Mouse (Mus musculus) myocyte (in vitro differentiated cells): ENCODE measurements at regions not wholly inside any gene's neighbourhood (a gene's known extent, or its start where the extent isn't known, plus 50 kb on each side); places are given as distances from the start of the nearest gene placed in this dataset.
A peak's percentile ranks its signal among the peaks of the same experiment; 100 is the strongest.

Source experiments
- H3K27me3 ChIP-seq: one replicate; pipeline ENCODE4 v1.6.1; 2011; ENCODE audit not compliant: control insufficient read depth, insufficient read depth, insufficient read length
- H3K36me3 ChIP-seq: one replicate; pipeline ENCODE4 v1.6.1; 2011; ENCODE audit not compliant: control insufficient read depth, insufficient read depth
- H3K4me2 ChIP-seq: one replicate; pipeline ENCODE4 v1.6.1; 2011; ENCODE audit warnings: low read depth, control low read depth
- H3K4me3 ChIP-seq: one replicate; pipeline ENCODE4 v1.5.1; 2011; ENCODE audit warnings: mild to moderate bottlenecking, control low read depth, moderate library complexity
- H3K79me2 ChIP-seq: one replicate; pipeline ENCODE4 v1.6.1; 2011; ENCODE audit not compliant: control insufficient read depth, insufficient read depth
- H3ac ChIP-seq: one replicate; pipeline ENCODE4 v1.6.1; 2011; ENCODE audit not compliant: control insufficient read depth, insufficient read length
- CEBPB ChIP-seq: IDR thresholded peaks from 2 replicates; pipeline ENCODE4 v1.6.1; 2011; ENCODE audit warnings: mild to moderate bottlenecking, moderate library complexity; ENCODE audit not compliant: poor library complexity, insufficient read depth, severe bottlenecking
- E2F4 ChIP-seq: IDR thresholded peaks from one replicate; pipeline ENCODE4 v1.6.1; 2011; ENCODE audit warnings: mild to moderate bottlenecking, control low read depth, moderate library complexity; ENCODE audit not compliant: insufficient read depth
- MAX ChIP-seq: IDR thresholded peaks from one replicate; pipeline ENCODE4 v1.6.1; 2011; ENCODE audit warnings: low read depth, mild to moderate bottlenecking, control low read depth
- MYOD1 ChIP-seq, 3 experiments: IDR thresholded peaks; one replicate each; pipeline ENCODE4 v1.6.1; 2011; ENCODE audit warnings: control low read depth in 2 of 3, low read depth in 2 of 3, mild to moderate bottlenecking in 2 of 3, moderate library complexity in 1 of 3; ENCODE audit not compliant: insufficient read length in 2 of 3, control insufficient read depth in 1 of 3
- MYOG ChIP-seq, 3 experiments: IDR thresholded peaks; one replicate each; pipeline ENCODE4 v1.6.1; 2011; ENCODE audit warnings: control low read depth in 2 of 3, low read depth in 2 of 3, mild to moderate bottlenecking in 2 of 3; ENCODE audit not compliant: insufficient read length in 2 of 3, control insufficient read depth in 1 of 3, insufficient read depth in 1 of 3
- POLR2A ChIP-seq: IDR thresholded peaks from one replicate; pipeline ENCODE4 v1.6.1; 2011; ENCODE audit warnings: low read depth, mild to moderate bottlenecking, control low read depth, moderate library complexity; ENCODE audit not compliant: insufficient read length
- POLR2AphosphoS2 ChIP-seq: IDR thresholded peaks from one replicate; pipeline ENCODE4 v1.6.1; 2011; ENCODE audit warnings: low read depth, control low read depth; ENCODE audit not compliant: insufficient read length
- REST ChIP-seq: IDR thresholded peaks from one replicate; pipeline ENCODE4 v1.6.1; 2011; ENCODE audit warnings: mild to moderate bottlenecking, control low read depth, moderate library complexity; ENCODE audit not compliant: insufficient read depth, insufficient read length
- SRF ChIP-seq: IDR thresholded peaks from one replicate; pipeline ENCODE4 v1.6.1; 2011; ENCODE audit warnings: low read depth; ENCODE audit not compliant: control insufficient read depth, insufficient read length
- TCF12 ChIP-seq: IDR thresholded peaks from one replicate; pipeline ENCODE4 v1.6.1; 2011; ENCODE audit warnings: mild to moderate bottlenecking, control low read depth; ENCODE audit not compliant: poor library complexity, insufficient read depth, severe bottlenecking
- TCF3 ChIP-seq: IDR thresholded peaks from one replicate; pipeline ENCODE4 v1.6.1; 2011; ENCODE audit warnings: low read depth, control low read depth; ENCODE audit not compliant: insufficient read length
- USF1 ChIP-seq: IDR thresholded peaks from one replicate; pipeline ENCODE4 v1.6.1; 2011; ENCODE audit warnings: low read depth, mild to moderate bottlenecking, control low read depth, moderate library complexity

- H3K4me2 ChIP-seq, result no peak overlapping the region
- H3K27me3 ChIP-seq, result no peaks in the 10 kb centered on the region
- TF ChIP-seq MYOG (IDR thresholded peaks at IDR 0.05; ENCODE audit: control insufficient read depth in 1 of 3, insufficient read depth in 1 of 3, insufficient read length in 2 of 3, low read depth in 2 of 3), result peak; percentile 34 to 80 (median 55)
- peak; percentile 60 for TF ChIP-seq TCF12
- TF ChIP-seq MYOD1 (IDR thresholded peaks at IDR 0.05; ENCODE audit: control insufficient read depth in 1 of 3, insufficient read length in 2 of 3, low read depth in 2 of 3), result peak; percentile 68 to 83 (median 79)
- no peak for TF ChIP-seq POLR2AphosphoS2
- peak; percentile 13 for TF ChIP-seq TCF3
Measured at GRCm38 (mm10) chr16:80502559-80502958, 697.9 kb upstream of the Ncam2 start.

GRCm38 (mm10) chr16:80503276-80503675, 697.2 kb upstream of the Ncam2 start:
- Histone ChIP-seq H3K4me2 (no peak overlapping the region), H3ac (no peak overlapping the region), H3K36me3 (no peaks in the 10 kb centered on the region), H3K27me3 (no peaks in the 10 kb centered on the region), H3K4me3 (no peak overlapping the region), H3K79me2 (no peaks in the 10 kb centered on the region)
- TF ChIP-seq REST (no peak), MAX (no peak), TCF12 (no peak), POLR2AphosphoS2 (no peak), E2F4 (no peak), CEBPB (no peak), TCF3 (no peak), USF1 (no peak), SRF (no peak), MYOG (IDR thresholded peaks at IDR 0.05; ENCODE audit: control insufficient read depth in 1 of 3, insufficient read depth in 1 of 3, insufficient read length in 2 of 3, low read depth in 2 of 3) (no peak), MYOD1 (IDR thresholded peaks at IDR 0.05; ENCODE audit: control insufficient read depth in 1 of 3, insufficient read length in 2 of 3, low read depth in 2 of 3) (no peak), POLR2A (no peak)

More at GRCm38 (mm10) chr16:80502559-80502958, 697.9 kb upstream of the Ncam2 start:
- H3K4me3 ChIP-seq, result no peak overlapping the region
- H3K36me3 ChIP-seq, result no peaks in the 10 kb centered on the region
- no peaks in the 10 kb centered on the region for H3K79me2 ChIP-seq
- H3ac ChIP-seq, result no peak overlapping the region

DNA sequence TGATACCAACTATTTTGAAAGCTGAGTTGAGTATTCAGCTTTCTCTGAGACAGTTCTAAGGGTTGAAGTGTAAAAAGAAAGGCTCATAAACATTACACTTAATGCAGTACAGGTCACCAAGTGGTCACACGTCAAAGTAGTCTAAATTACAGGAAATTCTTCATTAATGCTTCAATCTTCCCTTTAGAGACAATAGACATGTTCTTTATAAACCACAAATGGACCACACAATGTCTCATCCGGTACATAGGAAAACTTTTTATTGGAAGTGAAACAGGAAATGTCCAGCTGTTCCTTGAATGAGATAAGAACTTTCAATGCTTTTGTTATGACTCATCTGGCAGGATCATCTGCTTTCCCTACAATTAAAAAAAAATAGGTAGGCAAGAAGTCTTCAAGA, 687.8 kb upstream of the Ncam2 start:
- Histone ChIP-seq H3K4me2 (peak overlapping the region; percentile 25), H3K4me3 (no peak overlapping the region), H3K36me3 (no peaks in the 10 kb centered on the region), H3K79me2 (no peaks in the 10 kb centered on the region), H3K27me3 (no peaks in the 10 kb centered on the region), H3ac (no peak overlapping the region)
- no peak for TF ChIP-seq TCF12
- peak in 1 of 3 experiments; percentile 9 for TF ChIP-seq MYOD1 (IDR thresholded peaks at IDR 0.05; ENCODE audit: control insufficient read depth in 1 of 3, insufficient read length in 2 of 3, low read depth in 2 of 3)

DNA sequence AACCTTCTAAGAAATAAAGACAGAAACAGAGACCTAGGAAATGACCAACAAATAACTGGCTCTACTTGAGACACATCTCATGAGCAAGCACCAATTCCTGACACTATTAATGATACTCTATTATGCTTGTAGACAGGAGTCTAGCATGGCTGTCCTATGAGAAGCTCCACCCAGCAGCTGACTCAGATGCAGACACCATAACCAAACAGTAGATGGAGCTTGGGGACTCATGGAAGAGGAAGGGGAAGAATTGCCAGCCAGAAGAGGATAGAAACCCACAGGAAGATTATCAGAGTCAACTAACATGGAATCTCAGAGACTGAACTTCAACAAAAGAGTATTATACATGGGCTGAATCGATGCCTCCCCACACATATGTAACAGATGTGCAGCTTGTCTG, 662.5 kb upstream of the Ncam2 start:
- TF ChIP-seq MAX, result no peak
- no peak for TF ChIP-seq E2F4
- TF ChIP-seq USF1, result no peak
- TF ChIP-seq TCF12, result no peak
- no peak for TF ChIP-seq SRF
- Histone ChIP-seq H3K27me3 (no peaks in the 10 kb centered on the region), H3ac (no peak overlapping the region), H3K79me2 (no peaks in the 10 kb centered on the region), H3K4me3 (no peak overlapping the region), H3K36me3 (no peaks in the 10 kb centered on the region), H3K4me2 (no peak overlapping the region)

DNA sequence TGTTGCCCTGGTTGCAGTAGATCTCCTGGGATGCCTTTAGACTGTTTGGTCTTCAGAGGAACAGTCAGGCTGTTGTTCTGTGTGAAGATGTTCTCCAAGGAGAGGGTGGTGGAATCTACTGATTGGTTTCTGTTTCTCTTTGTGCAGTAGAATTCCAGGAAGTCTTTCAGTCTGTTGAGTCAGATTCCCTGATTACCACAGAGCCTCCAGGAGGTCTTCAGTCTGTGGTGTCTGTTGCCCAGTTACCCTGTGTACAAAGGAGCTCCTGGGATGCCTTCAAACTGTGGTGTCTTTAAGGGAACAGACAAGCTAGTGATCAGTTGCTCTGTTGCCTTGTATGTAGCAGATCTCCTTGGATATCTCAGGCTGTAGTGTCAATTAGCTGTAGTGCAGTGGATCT, 653.9 kb upstream of the Ncam2 start:
- Histone ChIP-seq H3K36me3 (no peaks in the 10 kb centered on the region), H3K27me3 (no peaks in the 10 kb centered on the region), H3K4me3 (no peak overlapping the region), H3K4me2 (peak overlapping the region; percentile 49), H3ac (no peak overlapping the region), H3K79me2 (no peaks in the 10 kb centered on the region)
- TF ChIP-seq SRF, result no peak
- TF ChIP-seq CEBPB, result peak; percentile 78

- Histone ChIP-seq H3K4me3 (no peak overlapping the region), H3ac (no peak overlapping the region), H3K4me2 (no peak overlapping the region), H3K79me2 (no peaks in the 10 kb centered on the region), H3K36me3 (no peaks in the 10 kb centered on the region), H3K27me3 (no peaks in the 10 kb centered on the region)
- TF ChIP-seq POLR2A (no peak), MYOD1 (IDR thresholded peaks at IDR 0.05; ENCODE audit: control insufficient read depth in 1 of 3, insufficient read length in 2 of 3, low read depth in 2 of 3) (no peak), POLR2AphosphoS2 (no peak), USF1 (no peak), CEBPB (no peak), TCF3 (no peak), SRF (no peak), REST (no peak), MAX (no peak), TCF12 (no peak), MYOG (IDR thresholded peaks at IDR 0.05; ENCODE audit: control insufficient read depth in 1 of 3, insufficient read depth in 1 of 3, insufficient read length in 2 of 3, low read depth in 2 of 3) (no peak), E2F4 (no peak)
Measured at GRCm38 (mm10) chr16:80567120-80567519, 633.4 kb upstream of the Ncam2 start.
